Mouse (Mus musculus): ENCODE measurements around the gene Son. TPM values are rescaled to one million over a fixed set of nuclear protein-coding genes. Genes with fewer than 3 reads are reported as not detected.

The Son gene
- polyA plus RNA-seq (2017; shearing (Covaris generic)), result 171 TPM

GRCm38 (mm10) chr16:91647461-91648219 is at the start of gene Son:
TSS of gene Son (plus strand) at chr16:91647506.

GRCm38 (mm10) chr16:91597672-91598010 is 49.7 kb upstream of the Son start, which contains the start of gene Tmem50b:
TSS of gene Tmem50b (minus strand) at chr16:91597800.

GRCm38 (mm10) chr16:91618511-91619501 is 28.5 kb upstream of the Son start, which contains the start of gene Dnajc28:
TSS of gene Dnajc28 (minus strand) at chr16:91619026.

GRCm38 (mm10) chr16:91646681-91647419 is 456 bp upstream of the Son start, which contains the start of gene Gart:
TSS of gene Gart (minus strand) at chr16:91646952.

GRCm38 (mm10) chr16:91688619-91689334 is 41.5 kb downstream of the Son start, which contains the start of gene Donson:
TSS of gene Donson (minus strand) at chr16:91688770.

GRCm38 (mm10) chr16:91728123-91729065 is 81.1 kb downstream of the Son start, which contains the start of gene Cryzl1:
TSS of gene Cryzl1 (minus strand) at chr16:91728975.

Other genes starting within 250 kb of the Son start
- 169 TPM for gene Il10rb, start 241.3 kb upstream of the Son start, polyA plus RNA-seq (2017; shearing (Covaris generic))
- gene Ifnar1, start 162.3 kb upstream of the Son start, polyA plus RNA-seq (2017; shearing (Covaris generic)), result 218 TPM
- gene Ifngr2, start 100.4 kb upstream of the Son start, polyA plus RNA-seq (2017; shearing (Covaris generic)), result 22.2 TPM
- 37.5 TPM for gene Tmem50b, start 49.7 kb upstream of the Son start, polyA plus RNA-seq (2017; shearing (Covaris generic))
- gene Dnajc28, start 28.5 kb upstream of the Son start, polyA plus RNA-seq (2017; shearing (Covaris generic)), result 2.4 TPM
- gene Gart, start 554 bp upstream of the Son start, polyA plus RNA-seq (2017; shearing (Covaris generic)), result 139 TPM
- 13.1 TPM for gene Donson, start 41.3 kb downstream of the Son start, polyA plus RNA-seq (2017; shearing (Covaris generic))
- gene Cryzl1, start 81.5 kb downstream of the Son start, polyA plus RNA-seq (2017; shearing (Covaris generic)), result 89.9 TPM
- 2.9 TPM for gene Itsn1, start 81.8 kb downstream of the Son start, polyA plus RNA-seq (2017; shearing (Covaris generic))

Measured in inflammation-experienced regulatory T-cells, adult 16 weeks (primary cell).